Mouse (Mus musculus) lung, adult 2 months (tissue): Measurements from ENCODE around the gene Mrps7.
A peak's percentile ranks its signal among the peaks of the same experiment; 100 is the strongest.

Experiments used
- CTCF ChIP-seq: fragments of 200-500 bp; IDR thresholded peaks from 2 replicates; pipeline ENCODE4 v1.5.1; 2011; ENCODE audit warnings: mild to moderate bottlenecking, low read length, control low read depth; ENCODE audit not compliant: insufficient read depth
- POLR2A ChIP-seq: fragments of 200-500 bp; IDR thresholded peaks from 2 replicates; pipeline ENCODE4 v1.6.1; 2011; ENCODE audit warnings: low read depth, mild to moderate bottlenecking, control low read depth, low read length, borderline replicate concordance; ENCODE audit errors: extremely low read depth

- no peak for TF ChIP-seq CTCF
- peak; percentile 89 for TF ChIP-seq POLR2A
Measured at GRCm38 (mm10) chr11:115603476-115604303, at the start of gene Mrps7, which contains the start of gene Gga3.
